Mouse (Mus musculus) adrenal gland, postnatal 4 days (tissue): ENCODE results near the gene Bsn. TPM values are rescaled to one million over a fixed set of nuclear protein-coding genes. Genes with fewer than 3 reads are reported as not detected.

Experiments used
- DNase-seq, 2 experiments: peaks; one replicate each; pipeline ENCODE4 v3.0.0; 2021 to 2022; ENCODE audit warnings: low spot score in 2 of 2, mixed read lengths in 2 of 2
- total RNA-seq, 2 experiments: library from RNA; stranded (reverse); gene quantifications; 2 replicates each; pipeline ENCODE4 v1.2.3; 2021

The Bsn gene
- total RNA-seq, 2 experiments from 2014 or later = 3.9 to 4.4 TPM

DNA sequence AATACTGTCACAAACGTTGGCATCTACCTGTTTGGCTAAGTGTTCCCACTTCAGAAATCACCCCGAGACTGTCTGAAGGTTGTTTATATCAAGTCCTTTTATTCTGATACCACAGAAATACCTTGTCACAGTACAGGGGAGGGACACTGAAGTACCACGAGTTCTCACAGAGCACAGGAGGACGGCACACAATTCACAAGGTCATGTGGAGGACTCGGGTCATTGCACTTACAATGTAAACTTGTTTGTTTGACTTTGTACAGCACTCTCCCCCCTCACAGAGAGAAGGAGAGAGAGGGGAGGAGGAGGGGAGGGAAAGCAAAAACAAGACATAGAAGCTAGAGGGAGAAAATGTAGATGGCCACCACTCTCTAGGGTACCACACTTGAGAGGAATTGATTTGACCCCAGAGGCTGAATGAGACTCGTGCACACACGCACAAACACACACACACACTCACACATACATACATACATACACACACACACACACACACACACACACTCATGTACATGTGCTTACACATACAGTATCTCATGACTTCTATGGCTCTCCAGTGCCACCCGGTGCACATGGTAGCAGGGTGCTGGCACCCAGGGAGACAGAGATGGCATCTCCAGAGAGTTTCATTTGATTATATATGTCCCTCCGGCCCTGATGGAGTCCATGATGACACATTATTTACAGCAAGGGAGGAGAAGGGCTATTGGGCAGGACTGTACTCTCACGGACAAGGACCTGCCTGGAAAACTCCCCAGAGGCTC lies 94.1 kb downstream of the Bsn start:
- DNase-seq = no peak

DNA sequence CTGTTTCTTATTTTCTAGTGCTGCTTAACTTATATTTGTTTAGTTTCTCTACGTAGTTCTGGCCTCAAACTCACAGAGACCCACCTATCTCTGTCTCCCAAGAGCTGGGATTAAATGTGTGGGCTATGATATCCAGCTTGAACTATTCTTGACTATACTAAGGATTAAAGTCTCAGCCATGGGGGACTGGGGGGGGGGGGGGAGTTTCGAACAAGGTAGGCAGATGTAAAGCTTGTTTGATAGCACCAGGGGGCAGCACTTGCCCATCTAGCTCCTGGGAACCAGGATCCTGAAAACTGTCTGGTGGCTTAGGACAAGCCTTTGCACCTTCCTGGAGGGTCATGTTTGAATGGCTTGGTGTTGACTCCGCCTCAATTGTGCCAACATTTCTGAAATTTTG lies 94.7 kb downstream of the Bsn start:
- no peak for DNase-seq

DNA sequence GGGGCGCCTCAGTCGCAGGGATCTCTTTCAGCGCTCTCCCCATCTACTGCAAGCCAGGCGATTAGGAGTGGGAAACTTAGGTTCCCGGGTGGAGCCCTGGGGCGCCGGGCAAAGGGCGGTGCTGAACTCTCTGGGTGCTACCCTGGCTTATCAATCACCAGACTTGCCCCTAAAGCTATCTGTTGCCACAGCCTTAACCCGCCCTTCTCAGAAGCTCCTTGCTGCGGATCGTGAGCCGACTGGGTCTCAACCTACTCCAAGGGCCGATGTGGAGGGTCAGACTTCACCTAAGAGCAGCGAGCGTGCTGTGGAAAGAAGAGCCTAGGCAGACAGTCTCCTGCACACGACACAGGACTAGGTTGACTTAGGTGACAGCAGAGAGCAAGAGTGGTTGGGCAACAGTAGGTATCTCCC lies 95.2 kb downstream of the Bsn start:
- DNase-seq = no peak

DNA sequence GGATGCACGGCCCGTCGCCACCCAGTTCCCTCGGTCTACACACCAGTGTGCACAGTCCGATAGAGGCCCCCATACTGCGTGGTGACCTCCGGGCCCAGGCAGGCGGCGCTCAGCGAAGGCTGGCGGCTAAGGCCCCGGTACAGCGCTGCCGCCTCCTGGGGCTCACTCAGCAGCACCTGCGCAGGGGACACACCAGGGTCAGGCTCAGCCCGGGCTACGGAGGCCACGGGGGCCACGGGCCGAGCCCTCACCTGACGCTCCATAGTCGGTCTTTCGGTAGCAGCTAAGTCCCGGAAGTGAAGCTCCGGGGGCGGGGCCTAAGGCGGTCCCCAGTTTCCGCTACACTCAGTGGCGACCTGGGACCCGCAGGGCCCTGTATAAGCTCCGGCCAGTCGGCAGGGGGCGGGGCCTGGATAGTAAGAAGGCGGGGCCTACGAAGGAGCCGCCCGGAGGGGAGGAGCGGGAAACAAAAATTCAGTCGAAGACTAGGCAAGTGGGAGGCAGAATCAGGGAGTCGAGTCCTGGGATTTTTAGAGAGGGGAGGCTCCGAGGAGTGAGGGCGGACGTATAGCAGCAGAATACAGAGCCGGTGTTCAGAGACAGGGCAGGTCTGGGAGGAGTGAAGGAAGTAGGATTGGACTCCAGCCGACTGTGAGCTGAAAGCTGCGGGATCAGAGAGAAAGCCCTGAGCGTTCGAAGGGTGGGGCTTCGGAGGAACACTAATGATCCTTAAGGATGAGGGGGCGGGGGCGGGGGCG lies 95.8 kb downstream of the Bsn start, which contains the start of gene Apeh:
Gene Apeh, minus strand, starts transcription at position 423 of the 758 bp plus-strand sequence.
- DNase-seq = peak; percentile 85 to 93

DNA sequence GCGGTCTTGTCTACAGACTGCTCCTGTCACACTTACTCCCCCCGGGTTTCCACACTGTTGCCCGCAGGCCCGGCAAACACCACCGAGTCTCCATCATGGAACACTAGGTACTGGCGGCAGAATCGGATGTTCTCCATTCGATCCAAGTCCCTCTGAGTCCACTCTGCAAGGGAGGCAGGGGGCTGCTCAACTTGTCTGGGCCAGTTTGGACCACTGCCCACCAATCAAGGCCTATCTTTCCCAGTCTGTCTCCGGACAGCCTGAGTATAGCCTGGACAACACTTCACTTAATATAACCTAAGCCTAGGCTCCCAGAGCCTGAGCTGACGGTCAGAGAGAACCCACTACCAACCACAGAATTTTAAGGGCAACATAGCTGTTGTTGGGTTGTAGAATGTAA lies 96.6 kb downstream of the Bsn start:
- no peak for DNase-seq

DNA sequence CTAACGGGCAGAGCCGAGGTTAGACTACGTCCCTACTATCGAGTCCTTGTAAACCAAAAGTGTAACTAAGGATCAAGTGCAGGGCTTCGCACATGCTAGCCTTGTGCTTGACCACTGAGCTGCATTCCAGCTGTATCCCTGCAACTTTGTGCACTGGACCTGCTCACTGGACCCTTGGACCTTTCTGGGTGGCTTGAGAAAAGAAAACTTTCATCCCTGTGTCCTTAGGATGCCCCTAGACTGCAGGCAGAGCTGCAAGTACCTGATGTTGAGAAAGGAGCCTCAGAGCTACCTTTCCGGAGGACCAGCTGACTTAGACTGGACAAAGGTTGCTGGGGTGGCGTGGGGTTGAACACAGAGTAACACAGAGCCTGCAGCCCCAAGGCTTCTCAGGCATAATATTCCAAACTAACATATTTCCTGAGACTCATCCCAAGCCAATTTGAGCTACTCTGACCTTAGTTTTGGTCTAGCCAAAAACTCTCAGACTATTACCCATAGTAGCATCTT lies 99.5 kb downstream of the Bsn start:
- DNase-seq = no peak

DNA sequence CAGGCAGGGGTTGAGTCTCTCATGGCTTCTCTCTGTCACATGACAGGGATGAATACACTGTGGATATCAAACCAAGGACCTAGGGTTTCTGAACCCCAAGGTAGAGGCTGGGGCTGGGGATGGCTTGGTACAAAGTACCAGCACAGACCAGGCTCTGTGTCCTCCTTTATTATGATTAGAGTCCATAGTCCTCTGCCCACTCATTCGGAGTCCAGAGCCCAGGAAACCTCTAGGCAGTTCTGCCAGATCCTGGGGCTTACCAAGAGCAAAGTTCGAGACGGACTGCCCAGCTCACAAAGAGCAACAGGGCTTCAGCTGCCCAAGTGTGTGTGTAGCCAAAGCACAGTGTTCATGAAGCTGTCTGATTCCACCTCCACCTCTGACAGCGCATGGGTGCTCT lies 104.9 kb downstream of the Bsn start:
- no peak for DNase-seq

DNA sequence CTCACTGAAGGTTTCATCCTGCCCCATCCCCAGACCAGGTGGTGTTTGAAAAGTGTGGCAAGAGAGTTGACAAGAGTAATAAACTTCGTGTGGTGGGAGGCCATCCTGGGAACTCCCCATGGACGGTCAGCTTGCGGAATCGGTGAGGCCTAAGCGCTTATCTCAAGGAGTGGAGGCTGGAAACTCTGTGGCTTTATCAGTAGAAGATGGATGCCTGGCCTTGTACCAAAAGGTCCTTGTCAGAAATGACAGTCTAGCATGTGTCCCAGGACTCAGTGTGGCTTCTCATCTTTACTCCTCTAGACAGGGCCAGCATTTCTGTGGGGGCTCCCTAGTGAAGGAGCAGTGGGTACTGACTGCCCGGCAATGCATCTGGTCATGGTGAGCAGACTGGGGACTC lies 106.6 kb downstream of the Bsn start:
- DNase-seq = no peak

DNA sequence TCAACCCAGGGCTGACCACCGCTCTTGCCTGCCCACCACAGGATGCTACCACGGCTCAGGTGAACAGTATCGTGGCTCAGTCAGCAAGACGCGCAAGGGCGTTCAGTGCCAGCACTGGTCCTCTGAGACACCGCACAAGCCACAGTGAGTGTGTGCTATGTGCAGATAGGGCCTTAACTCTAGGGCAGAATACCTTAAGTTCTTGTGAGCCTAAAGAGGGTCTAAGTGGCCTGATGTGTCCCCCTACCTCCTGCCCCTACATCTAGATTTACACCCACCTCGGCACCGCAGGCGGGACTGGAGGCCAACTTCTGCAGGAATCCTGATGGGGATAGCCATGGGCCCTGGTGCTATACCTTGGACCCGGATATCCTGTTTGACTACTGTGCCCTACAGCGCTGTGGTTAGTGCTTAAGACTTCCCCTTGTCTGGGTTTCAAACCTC lies 107.2 kb downstream of the Bsn start, which contains the start of gene Rnf123:
Gene Rnf123, minus strand, starts transcription at position 359 of the 444 bp plus-strand sequence.
- DNase-seq = no peak

DNA sequence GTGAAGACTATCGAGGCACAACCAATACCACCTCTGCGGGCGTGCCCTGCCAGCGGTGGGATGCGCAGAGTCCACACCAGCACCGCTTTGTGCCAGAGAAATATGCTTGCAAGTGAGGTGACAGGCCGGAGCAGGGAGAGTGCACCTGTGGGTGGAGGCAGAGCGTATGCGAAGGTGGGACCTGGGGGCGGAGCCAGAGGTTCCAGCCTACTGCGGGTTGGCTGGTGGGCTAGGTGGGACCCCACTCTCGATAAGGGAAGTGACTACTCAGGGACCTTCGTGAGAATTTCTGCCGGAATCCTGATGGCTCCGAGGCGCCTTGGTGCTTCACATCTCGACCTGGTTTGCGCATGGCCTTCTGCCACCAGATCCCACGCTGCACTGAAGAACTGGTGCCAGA lies 107.6 kb downstream of the Bsn start:
- DNase-seq = no peak

DNA sequence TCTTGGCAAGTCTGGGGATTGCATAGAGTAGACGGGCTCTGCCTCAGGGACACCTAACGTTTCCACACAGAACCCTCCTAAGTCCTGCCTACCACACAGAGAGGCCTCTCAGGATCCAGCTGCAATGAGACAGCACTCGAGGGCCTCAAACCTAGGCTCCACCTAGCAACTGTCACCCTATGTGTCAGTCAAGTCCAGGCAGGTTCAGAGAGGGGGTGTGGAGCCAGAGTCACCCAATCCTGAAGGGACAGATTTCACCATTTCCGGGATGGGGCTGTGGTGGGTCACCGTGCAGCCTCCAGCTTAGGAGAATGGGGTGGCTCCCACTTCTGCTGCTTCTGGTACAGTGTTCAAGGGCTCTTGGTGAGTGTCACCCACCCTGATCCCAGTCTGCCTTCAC lies 110.0 kb downstream of the Bsn start, which contains the start of gene Mst1:
Gene Mst1, plus strand, starts transcription at position 269 of the 400 bp plus-strand sequence.
- no peak for DNase-seq

DNA sequence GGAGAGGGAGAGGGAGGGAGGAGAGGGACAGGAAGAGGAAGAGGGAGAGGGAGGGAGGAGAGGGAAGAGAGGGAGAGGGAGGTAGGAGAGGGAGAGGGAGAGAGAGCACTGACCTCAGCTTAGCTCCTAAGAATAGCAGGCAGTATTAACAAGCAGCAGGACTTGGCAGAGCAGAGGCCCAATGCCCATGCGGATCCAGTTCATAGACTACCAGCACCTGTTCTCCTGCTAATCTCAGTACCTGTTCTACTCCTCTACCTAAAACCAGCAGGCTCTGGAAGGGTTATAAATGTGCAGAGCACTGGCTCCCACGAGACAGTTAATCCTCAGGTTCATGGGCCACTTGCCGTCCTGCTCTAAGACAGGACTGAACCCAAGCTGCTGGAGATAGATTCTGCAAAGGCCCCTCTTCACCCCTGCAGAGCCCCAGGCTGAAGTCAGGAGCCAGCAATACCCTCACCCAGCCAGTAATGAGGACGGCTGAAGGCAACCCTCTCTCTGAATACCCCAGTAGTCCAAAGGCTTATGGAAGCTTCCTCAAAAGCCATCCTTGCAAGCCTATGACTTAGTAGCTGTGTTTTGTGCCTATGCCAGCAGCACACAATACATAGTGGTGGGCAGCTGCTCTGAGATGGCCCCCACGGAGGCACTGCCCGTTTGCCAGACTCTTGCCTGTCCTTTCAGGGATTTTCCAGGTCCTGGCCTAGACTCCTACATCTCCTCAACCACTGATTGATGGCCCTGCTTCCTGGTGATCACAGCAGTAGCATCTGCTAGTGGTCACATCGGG lies 116.8 kb downstream of the Bsn start:
- no peak for DNase-seq

DNA sequence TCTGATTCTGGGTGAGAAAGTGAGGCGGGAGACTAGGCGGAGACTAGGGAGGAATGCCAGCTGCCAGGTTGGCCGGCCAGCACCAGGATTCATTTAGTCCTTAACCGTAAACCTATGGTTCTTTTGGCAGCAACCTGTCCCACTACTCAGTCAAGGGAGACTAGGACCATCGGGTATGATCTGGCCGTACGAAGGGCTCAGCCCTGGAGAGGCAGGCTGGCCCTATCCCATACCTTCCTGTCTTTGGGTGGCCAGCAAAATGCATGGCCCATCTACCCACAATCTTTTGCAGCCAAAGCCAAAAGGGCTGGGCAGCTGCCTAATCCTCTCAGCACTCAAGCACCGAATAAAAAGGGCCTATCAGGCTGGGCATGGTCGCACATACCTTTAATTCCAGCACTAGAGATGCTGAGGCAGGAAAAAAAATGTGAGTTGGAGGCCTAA lies 117.7 kb downstream of the Bsn start:
- no peak for DNase-seq

DNA sequence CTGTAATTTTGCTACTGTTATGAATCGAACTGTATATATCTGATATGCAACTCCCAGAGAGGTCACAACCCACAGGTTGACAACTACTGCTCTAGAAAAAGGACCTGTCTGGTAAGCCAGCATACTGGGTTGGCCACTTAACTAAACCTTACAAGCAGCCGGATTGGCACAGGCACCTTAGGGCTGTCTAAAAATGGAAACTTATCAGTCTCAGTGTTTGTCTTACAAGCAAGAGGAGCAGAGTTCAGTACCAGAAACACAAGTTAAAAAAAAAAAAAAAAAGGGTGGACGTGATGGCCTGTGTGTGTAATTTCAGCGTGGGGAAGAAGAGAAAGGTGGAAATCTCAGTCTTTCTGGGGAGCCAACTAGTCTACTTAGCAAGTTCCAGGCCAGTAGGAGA lies 118.4 kb downstream of the Bsn start:
- DNase-seq = no peak

DNA sequence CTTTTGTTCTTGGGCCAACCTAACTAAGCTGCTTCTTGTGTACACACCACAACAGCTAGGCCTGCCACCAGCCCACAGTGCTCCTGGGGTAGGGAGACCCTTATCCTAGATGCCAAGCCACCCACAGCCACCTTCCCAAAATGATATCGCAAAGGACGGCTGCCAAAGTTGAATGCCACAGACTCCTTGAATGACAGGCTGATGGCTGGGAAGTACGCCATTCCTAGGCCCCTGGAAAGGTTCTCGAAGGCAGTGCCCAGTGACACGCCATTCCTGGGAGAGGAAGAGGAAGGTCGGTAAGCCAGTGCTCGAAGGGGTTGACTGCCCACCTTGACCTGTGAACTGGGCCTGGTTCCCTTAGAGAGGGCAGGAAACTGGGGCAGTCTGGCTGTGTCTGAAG lies 120.7 kb downstream of the Bsn start:
- DNase-seq = no peak

DNA sequence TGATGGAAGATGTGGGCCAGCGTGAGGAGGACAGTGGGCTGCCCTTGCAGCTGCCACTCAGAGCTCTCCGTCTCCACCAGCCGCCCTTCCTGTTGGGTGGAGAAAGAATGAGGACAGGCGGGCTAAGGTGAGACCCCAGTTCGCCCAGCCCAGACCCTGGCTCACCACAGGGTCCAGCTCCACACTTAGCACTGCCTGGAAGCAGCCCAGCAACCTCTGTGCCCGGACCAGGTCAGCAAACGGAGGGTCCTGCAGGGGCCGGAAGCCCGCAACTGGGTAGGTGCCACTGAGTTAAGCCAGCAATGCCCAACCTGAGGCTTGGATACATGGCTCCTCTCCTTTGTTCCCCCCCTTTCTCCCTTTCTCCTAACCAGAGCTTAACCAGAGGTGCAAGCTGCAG lies 121.2 kb downstream of the Bsn start:
- no peak for DNase-seq

DNA sequence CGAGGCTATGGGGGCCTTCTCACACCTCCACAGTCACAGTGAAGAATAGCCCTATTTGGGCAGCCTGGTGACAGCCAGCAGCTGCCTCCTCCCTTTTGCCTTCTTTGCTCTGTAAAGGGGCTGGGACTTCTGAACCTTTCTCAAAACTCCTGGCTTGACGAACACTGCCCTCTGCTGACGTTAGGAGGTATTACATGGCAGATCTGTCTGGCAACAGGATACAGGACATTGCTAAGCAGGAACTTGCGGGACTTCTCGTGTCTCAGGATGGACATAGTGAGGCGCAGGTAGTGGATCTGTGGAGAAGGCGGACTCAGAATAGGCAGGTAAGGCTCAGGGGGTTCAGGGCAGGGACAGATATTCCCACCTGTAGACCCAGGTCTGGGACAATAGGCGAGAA lies 122.3 kb downstream of the Bsn start:
- DNase-seq = peak in 1 of 2 experiments; percentile 71

DNA sequence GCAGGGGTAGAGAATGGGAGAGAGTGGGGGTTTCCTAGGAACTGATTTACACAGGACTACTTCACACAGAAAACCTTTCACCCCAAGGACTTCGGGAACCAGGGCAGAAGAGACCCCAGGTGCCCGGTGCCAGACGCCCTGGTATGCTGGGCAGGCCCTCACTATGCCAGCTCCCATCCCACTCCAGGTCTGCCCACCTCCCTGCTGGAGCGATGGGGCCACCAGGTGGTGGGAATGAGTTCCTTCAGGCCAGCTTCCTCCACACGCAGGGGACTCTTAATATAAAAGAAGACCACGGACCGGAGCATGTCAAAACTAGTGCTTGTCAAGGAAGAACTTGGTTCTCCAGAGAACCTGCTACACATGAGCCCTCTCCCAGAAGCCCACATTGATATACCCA lies 123.0 kb downstream of the Bsn start:
- DNase-seq = no peak

DNA sequence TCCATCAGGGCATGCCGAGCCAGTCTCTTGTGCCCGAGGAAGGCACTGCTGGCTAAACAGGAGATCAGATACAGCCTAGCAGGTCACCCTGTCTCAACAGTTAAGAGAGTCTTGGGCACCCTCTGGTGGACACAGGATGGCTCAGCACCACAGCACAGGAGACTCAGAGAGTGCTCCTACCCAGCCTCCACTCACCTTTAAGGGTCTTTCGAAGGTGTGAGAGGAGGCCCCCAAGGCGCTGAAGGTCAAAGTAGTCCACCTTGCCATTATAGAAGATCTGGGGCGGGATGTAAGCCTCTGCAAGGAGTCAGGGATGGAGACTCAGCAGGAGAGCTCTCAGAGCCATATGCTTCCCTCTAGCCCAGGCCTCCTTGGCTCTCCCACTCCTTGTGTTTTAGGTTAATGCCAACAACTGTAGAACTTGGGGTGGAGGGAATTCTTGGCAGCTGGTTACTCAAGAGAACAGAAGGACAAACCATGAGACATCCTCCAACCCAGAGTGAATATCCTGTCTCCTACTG lies 124.6 kb downstream of the Bsn start:
- no peak for DNase-seq

DNA sequence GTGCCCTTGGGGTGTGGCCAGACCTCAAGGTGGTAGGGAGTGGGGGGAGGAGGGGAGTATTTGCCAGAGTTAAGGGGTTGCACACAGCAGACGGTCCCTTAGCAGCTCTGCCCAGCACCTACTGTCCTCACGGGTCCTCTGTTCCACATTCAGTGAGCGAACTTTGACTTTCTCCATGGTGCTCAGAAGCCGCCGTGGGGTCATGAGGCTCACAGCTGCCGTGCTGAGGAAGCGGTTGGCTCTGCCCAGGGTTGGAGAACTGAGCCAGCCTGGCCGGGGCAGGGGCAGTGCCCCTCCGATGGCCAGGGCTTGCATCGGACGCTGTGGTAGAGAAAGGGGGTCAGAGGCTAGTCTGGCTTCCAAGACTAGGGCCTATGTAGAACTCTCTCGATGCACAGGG lies 126.8 kb downstream of the Bsn start:
- DNase-seq = no peak

DNA sequence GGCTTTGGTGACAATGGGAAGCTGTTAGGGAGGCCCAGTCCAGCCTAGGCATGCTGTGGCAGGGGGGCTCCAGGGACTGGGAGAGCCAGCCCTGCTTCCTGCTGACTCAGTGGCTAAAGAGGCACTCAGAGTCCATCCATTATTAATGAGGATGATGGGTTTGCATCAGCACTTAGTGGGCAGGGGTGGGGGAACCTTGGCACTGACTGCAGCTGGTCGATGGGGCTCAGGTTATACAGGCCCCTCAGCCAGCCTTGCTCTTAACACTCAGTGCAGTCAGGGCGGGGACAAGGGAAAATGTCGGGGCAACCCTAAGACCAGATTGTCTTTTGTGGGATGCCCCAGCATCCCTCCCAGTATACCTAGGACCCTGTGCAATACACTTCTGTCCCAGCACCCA lies 128.0 kb downstream of the Bsn start:
- DNase-seq = no peak
